Mouse (Mus musculus): Measurements from ENCODE around the gene Ganc.

GRCm38 (mm10) chr2:120460216-120460615 lies 56.5 kb downstream of the Ganc start:
- TF ChIP-seq POLR2A (IDR thresholded peaks at IDR 0.05; ENCODE audit: insufficient read depth, low read depth, low read length), result no peak
- TF ChIP-seq CTCF (IDR thresholded peaks at IDR 0.05; ENCODE audit: insufficient read depth, low read depth, low read length), result no peak

Measured in olfactory bulb, adult 2 months (tissue).